Mouse (Mus musculus): ENCODE data around the gene Nanog.

- no peak for TF ChIP-seq POLR2A (IDR thresholded peaks at IDR 0.05; ENCODE audit: borderline replicate concordance, extremely low read depth, low read depth, low read length)
- TF ChIP-seq CTCF (IDR thresholded peaks at IDR 0.05; ENCODE audit: insufficient read depth, low read length), result no peak
These were observed 8.6 kb downstream of the Nanog start for GRCm38 (mm10) chr6:122715886-122716285.

Measured in lung, adult 2 months (tissue).